Mouse (Mus musculus): ENCODE measurements around the gene Rgs6.

DNA sequence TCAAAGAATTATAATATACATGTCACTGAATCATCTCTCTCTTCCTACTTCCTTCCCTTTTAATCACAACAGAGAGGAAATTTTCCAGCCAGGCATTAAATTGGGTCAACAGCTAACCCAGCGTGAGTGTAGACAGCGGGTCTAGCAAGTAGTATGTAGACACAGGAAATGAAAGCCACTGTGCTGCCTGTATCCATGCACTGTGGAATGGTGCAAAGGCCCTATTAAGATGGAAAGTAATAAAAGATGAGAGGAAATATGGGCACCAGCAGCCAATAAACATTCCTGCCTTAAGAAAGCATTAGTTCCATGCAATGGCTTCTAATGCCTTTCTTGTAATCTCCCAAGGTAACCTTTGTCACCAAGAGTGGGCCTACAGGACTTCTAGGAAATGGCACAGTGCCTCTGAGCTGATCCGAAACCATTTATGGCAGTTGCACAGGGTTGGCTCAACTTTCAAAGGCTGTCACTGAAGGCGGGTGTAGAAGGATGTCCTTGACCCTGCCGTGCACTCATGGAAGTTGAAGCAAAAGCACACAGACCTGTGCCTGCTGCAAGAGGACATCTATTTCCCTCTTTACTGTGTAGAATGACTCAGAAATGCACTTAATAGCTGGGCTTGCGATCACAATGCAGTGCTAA, 347.1 kb downstream of the Rgs6 start:
- TF ChIP-seq POLR2A (IDR thresholded peaks at IDR 0.05; ENCODE audit: borderline replicate concordance, extremely low read depth, insufficient read depth, insufficient read length, poor library complexity, severe bottlenecking) (no peak), CTCF (IDR thresholded peaks at IDR 0.05; ENCODE audit: borderline replicate concordance, extremely low read depth, insufficient read depth, insufficient read length) (no peak)

Measured in brain, embryonic 14.5 days (tissue).